Mouse (Mus musculus): ENCODE measurements around the gene Vwa8. TPM values are rescaled to one million over a fixed set of nuclear protein-coding genes. Genes with fewer than 3 reads are reported as not detected.

The Vwa8 gene
- total RNA-seq, 1 experiment = 9.8 TPM

DNA sequence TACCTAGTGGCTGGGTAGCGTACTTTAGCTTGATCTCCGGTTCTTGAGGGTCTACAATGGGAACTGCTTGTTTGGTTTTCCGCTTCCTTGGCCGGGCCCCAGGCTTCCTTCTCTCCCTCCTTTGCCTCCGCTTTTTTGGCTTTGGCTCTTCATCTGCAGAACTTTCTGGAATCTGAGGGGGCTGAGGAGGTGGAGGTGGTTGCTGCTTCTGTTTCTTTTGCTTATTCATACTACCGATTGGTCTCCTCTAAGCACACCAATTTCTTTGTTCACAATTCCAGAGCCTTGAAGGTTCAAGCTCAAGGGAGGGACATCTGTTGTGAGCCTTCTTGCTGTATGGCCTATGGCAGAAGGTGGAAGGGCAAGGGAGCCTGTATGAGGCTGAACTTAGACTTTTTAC is 365.3 kb downstream of the Vwa8 start:
- no peak overlapping the region for H3K4me3 ChIP-seq (ENCODE audit: insufficient read depth in 1 of 2, low read depth in 1 of 2, low read length in 2 of 2, poor library complexity in 1 of 2, severe bottlenecking in 1 of 2)
- H3K27ac ChIP-seq (ENCODE audit: insufficient read depth, low read depth, low read length, poor library complexity, severe bottlenecking) = no peak overlapping the region
- in situ Hi-C loops (cut with MboI; ENCODE audit: low sequenced_read_pairs in 2 of 2, unreplicated experiment in 2 of 2) = no loop called here
- H3K9me3 ChIP-seq (ENCODE audit: control insufficient read depth, insufficient read depth, low read depth, low read length) = no peaks in the 10 kb centered on the region
- no peaks in the 10 kb centered on the region for H3K36me3 ChIP-seq (ENCODE audit: control insufficient read depth, insufficient read depth, low read length, poor library complexity, severe bottlenecking)
- H3K4me1 ChIP-seq (ENCODE audit: control insufficient read depth in 2 of 2, insufficient read depth in 2 of 2, low read length in 2 of 2, poor library complexity in 1 of 2) = no peaks in the 10 kb centered on the region
- DNase-seq (ENCODE audit: low read depth, low spot score) = no peak
- no peak for TF ChIP-seq HCFC1 (IDR thresholded peaks at IDR 0.05; ENCODE audit: borderline replicate concordance, insufficient read depth, low read length)
- TF ChIP-seq ZNF384 (IDR thresholded peaks at IDR 0.05; ENCODE audit: low read depth, low read length) = no peak
- no peak for TF ChIP-seq ZC3H11A (IDR thresholded peaks at IDR 0.05; ENCODE audit: borderline replicate concordance, low read depth, low read length)
- no peak for TF ChIP-seq MAFK (IDR thresholded peaks at IDR 0.05; ENCODE audit: insufficient read depth, low read depth, low read length)
- no peak for TF ChIP-seq CHD2 (IDR thresholded peaks at IDR 0.05; ENCODE audit: low read depth, low read length)
- no peak overlapping the region for H3K9ac ChIP-seq (ENCODE audit: insufficient read depth, low read depth, low read length, poor library complexity, severe bottlenecking)

DNA sequence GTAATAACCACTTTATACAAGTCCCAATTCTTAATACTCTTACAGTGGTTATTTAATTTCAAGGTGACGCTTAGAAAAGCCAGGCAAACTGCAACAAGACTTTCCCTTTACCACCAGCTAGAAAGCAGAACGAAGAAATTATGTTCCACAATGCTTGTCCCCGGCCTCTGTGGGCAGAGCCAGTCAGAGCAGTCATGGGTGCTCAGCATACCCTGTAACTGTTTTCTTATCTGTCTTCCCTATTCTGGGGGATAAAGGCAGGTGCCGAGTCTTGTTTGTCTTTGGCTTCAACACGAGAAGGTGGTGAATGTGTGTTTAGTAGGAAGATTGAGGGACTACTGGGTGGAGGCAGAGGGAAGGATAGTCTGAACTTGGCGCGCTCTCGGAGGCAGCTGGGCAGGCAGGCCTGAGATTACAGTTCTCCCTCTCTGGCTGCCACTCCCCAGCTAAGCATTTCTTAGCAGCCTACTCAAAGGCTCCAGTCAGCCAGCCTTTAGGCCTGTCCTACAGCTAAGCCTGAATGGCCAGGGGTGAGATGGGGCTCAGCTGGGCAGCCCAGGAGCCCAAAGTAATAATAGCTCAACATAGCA is 365.9 kb downstream of the Vwa8 start:
- H3K27ac ChIP-seq (ENCODE audit: insufficient read depth, low read depth, low read length, poor library complexity, severe bottlenecking) = no peak overlapping the region
- no peak for DNase-seq (ENCODE audit: low read depth, low spot score)
- no peaks in the 10 kb centered on the region for H3K36me3 ChIP-seq (ENCODE audit: control insufficient read depth, insufficient read depth, low read length, poor library complexity, severe bottlenecking)
- no peaks in the 10 kb centered on the region for H3K4me1 ChIP-seq (ENCODE audit: control insufficient read depth in 2 of 2, insufficient read depth in 2 of 2, low read length in 2 of 2, poor library complexity in 1 of 2)
- H3K9me3 ChIP-seq (ENCODE audit: control insufficient read depth, insufficient read depth, low read depth, low read length) = no peaks in the 10 kb centered on the region
- H3K9ac ChIP-seq (ENCODE audit: insufficient read depth, low read depth, low read length, poor library complexity, severe bottlenecking) = no peak overlapping the region
- TF ChIP-seq ZC3H11A (IDR thresholded peaks at IDR 0.05; ENCODE audit: borderline replicate concordance, low read depth, low read length) (no peak), CHD2 (IDR thresholded peaks at IDR 0.05; ENCODE audit: low read depth, low read length) (no peak), ZNF384 (IDR thresholded peaks at IDR 0.05; ENCODE audit: low read depth, low read length) (no peak), MAFK (IDR thresholded peaks at IDR 0.05; ENCODE audit: insufficient read depth, low read depth, low read length) (no peak), HCFC1 (IDR thresholded peaks at IDR 0.05; ENCODE audit: borderline replicate concordance, insufficient read depth, low read length) (no peak)
- no peak overlapping the region for H3K4me3 ChIP-seq (ENCODE audit: insufficient read depth in 1 of 2, low read depth in 1 of 2, low read length in 2 of 2, poor library complexity in 1 of 2, severe bottlenecking in 1 of 2)
- in situ Hi-C loops (cut with MboI; ENCODE audit: low sequenced_read_pairs in 2 of 2, unreplicated experiment in 2 of 2) = no loop called here

DNA sequence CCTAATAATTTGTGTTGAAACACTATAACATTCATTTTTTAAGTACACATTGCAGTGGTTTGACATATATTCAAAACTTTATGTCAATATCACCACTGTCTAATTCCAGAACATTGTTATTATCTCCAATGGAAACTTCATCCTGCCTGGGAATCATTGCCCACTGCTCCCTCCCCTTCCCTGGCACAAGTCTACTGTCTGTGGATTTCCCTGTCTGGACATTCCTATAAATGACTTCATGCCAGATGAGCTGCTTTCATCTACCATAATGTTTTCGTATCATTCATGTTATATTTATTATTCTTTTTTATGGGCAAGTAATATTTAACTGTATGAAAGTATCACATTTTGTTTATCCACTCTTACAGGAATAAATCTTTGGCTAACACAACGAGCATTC is 367.5 kb downstream of the Vwa8 start:
- no peaks in the 10 kb centered on the region for H3K4me1 ChIP-seq (ENCODE audit: control insufficient read depth in 2 of 2, insufficient read depth in 2 of 2, low read length in 2 of 2, poor library complexity in 1 of 2)
- no peak for DNase-seq (ENCODE audit: low read depth, low spot score)
- in situ Hi-C loops (cut with MboI; ENCODE audit: low sequenced_read_pairs in 2 of 2, unreplicated experiment in 2 of 2) = no loop called here
- no peaks in the 10 kb centered on the region for H3K9me3 ChIP-seq (ENCODE audit: control insufficient read depth, insufficient read depth, low read depth, low read length)
- H3K9ac ChIP-seq (ENCODE audit: insufficient read depth, low read depth, low read length, poor library complexity, severe bottlenecking) = no peak overlapping the region
- H3K4me3 ChIP-seq (ENCODE audit: insufficient read depth in 1 of 2, low read depth in 1 of 2, low read length in 2 of 2, poor library complexity in 1 of 2, severe bottlenecking in 1 of 2) = no peak overlapping the region
- no peaks in the 10 kb centered on the region for H3K36me3 ChIP-seq (ENCODE audit: control insufficient read depth, insufficient read depth, low read length, poor library complexity, severe bottlenecking)
- no peak overlapping the region for H3K27ac ChIP-seq (ENCODE audit: insufficient read depth, low read depth, low read length, poor library complexity, severe bottlenecking)
- TF ChIP-seq ZC3H11A (IDR thresholded peaks at IDR 0.05; ENCODE audit: borderline replicate concordance, low read depth, low read length) (no peak), MAFK (IDR thresholded peaks at IDR 0.05; ENCODE audit: insufficient read depth, low read depth, low read length) (no peak), HCFC1 (IDR thresholded peaks at IDR 0.05; ENCODE audit: borderline replicate concordance, insufficient read depth, low read length) (no peak), ZNF384 (IDR thresholded peaks at IDR 0.05; ENCODE audit: low read depth, low read length) (no peak), CHD2 (IDR thresholded peaks at IDR 0.05; ENCODE audit: low read depth, low read length) (no peak)

DNA sequence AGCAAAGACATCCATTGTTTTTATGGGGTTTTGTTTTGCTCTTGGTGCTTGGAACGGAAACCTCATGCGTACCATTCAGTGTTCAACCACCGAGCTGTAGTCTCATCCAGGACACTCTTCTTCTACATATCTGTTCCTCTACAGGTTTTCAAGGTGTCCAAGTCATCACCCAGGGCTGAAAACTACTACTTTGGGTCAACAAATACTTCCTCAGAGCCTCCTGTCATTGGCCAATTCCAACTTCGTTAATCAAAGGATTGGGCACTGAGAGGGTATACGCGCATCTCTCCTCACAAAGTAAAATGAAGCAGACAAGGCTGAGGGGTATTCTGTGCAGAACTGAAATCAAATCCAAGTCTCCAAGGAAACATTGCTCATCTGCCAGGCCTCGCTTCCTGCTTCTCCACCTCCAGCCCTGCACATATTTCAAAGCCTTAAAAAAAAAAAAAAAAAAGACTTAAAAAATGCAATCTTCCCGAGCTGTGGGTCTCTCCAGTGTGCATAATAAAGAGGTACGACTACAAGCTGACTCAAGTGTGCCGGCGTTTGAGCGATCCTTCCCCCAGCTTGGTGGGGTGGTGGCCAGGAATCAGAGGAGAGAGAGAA is 374.7 kb downstream of the Vwa8 start:
- TF ChIP-seq CHD2 (IDR thresholded peaks at IDR 0.05; ENCODE audit: low read depth, low read length) (no peak), ZNF384 (IDR thresholded peaks at IDR 0.05; ENCODE audit: low read depth, low read length) (no peak), MAFK (IDR thresholded peaks at IDR 0.05; ENCODE audit: insufficient read depth, low read depth, low read length) (no peak), ZC3H11A (IDR thresholded peaks at IDR 0.05; ENCODE audit: borderline replicate concordance, low read depth, low read length) (no peak), HCFC1 (IDR thresholded peaks at IDR 0.05; ENCODE audit: borderline replicate concordance, insufficient read depth, low read length) (no peak)

More for the DNA sequence above, 374.7 kb downstream of the Vwa8 start:
- H3K4me1 ChIP-seq (ENCODE audit: control insufficient read depth in 2 of 2, insufficient read depth in 2 of 2, low read length in 2 of 2, poor library complexity in 1 of 2) = no peaks in the 10 kb centered on the region
- H3K9ac ChIP-seq (ENCODE audit: insufficient read depth, low read depth, low read length, poor library complexity, severe bottlenecking) = no peak overlapping the region
- in situ Hi-C loops (cut with MboI; ENCODE audit: low sequenced_read_pairs in 2 of 2, unreplicated experiment in 2 of 2) = no loop called here
- no peaks in the 10 kb centered on the region for H3K9me3 ChIP-seq (ENCODE audit: control insufficient read depth, insufficient read depth, low read depth, low read length)
- no peak overlapping the region for H3K4me3 ChIP-seq (ENCODE audit: insufficient read depth in 1 of 2, low read depth in 1 of 2, low read length in 2 of 2, poor library complexity in 1 of 2, severe bottlenecking in 1 of 2)
- no peaks in the 10 kb centered on the region for H3K36me3 ChIP-seq (ENCODE audit: control insufficient read depth, insufficient read depth, low read length, poor library complexity, severe bottlenecking)
- no peak for DNase-seq (ENCODE audit: low read depth, low spot score)
- no peak overlapping the region for H3K27ac ChIP-seq (ENCODE audit: insufficient read depth, low read depth, low read length, poor library complexity, severe bottlenecking)

Measured in ES-E14 (cell line).